Mouse (Mus musculus): ENCODE data around the gene Shisa3. TPM values are rescaled to one million over a fixed set of nuclear protein-coding genes. Genes with fewer than 3 reads are reported as not detected.

Shisa3 gene
- polyA plus RNA-seq, 1 experiment from 2014 or later: 4.8 TPM

DNA sequence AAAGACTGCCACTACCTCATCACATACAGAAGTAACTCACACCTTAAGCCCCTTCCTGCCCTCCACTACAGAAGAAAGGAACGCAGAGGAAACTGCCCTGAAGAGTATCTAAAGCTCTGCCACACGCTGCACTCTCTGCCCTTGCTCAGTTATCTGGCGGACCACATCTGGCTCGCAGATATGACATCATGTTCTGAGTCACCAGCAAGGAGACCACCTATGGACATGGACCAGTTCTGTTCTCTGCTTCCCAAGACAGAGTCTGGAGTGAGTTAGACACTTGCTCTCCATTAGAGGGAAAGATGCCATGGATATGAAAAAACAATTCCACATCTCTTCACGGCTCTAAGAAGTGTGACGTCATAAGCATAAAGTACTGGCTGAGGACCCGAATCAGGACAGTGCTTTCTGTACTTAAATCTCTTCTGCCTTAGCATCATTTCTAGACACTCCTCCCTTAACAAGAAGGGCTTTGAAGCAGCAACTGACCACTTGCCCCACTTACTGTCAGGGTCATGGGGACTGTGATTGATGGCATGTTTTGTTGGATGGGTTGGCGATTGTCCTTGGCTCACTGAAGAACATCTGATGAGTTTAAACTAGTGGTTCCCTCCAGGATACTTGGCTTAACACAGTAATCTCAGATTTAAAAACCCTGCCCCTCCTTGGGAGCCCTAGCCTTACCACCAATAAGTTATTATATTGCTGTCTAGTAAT, 33.1 kb downstream of the Shisa3 start:
- WGBS: 40% methylated on average over 8 of the region's 8 CpGs
- H3K4me3 ChIP-seq: peak overlapping the region; percentile 16
- peak; percentile 62 for DNase-seq (ENCODE audit: low spot score)
- H3K4me1 ChIP-seq: peaks cover 51% of the 10 kb centered on the region
- no peaks in the 10 kb centered on the region for H3K9me3 ChIP-seq (replicated peaks)
- H3K27me3 ChIP-seq (ENCODE audit: low read depth, poor library complexity, severe bottlenecking): peaks cover 16% of the 10 kb centered on the region; the same call in 1 of the 2 replicates
- no peaks in the 10 kb centered on the region for H3K36me3 ChIP-seq
- peak overlapping the region; percentile 43; the same call in 1 of the 2 replicates for H3K27ac ChIP-seq

DNA sequence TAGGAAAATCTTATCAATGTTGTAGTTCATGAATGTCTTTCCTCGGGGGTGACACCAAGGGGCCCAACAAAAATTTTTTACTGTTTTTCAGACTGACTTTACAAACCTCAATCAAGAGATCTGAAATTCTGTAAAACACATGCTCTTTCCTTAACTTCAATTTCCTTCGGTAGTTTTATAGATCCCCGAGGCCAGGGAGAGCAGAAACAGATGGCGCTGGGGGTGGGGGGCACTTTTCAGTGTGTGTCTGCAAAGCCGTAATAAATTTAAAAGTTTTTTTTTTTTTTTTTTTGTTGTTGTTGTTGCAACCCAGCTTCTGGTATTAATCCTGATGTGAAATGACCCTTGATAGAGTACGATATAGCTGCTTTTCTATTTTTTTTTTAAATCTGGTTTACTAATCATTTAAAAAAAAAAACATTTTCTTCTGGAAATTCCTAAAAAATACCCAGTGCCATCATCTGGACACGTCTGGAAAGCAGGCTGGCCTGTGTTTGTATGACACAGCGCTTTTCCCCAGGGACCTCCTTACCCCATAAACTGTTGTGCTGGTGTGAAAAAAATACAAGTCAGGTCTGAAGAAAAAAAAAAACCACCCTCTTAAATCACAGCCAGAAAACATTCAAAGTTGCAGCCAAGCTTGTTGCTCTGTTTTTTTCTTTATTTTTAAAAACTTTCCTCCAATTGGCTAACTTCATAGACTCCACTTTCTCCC, 33.9 kb downstream of the Shisa3 start:
- WGBS: 23% methylated on average over 8 of the region's 8 CpGs
- no peaks in the 10 kb centered on the region for H3K9me3 ChIP-seq (replicated peaks)
- H3K36me3 ChIP-seq: no peaks in the 10 kb centered on the region
- H3K27me3 ChIP-seq (ENCODE audit: low read depth, poor library complexity, severe bottlenecking): peaks cover 16% of the 10 kb centered on the region; the same call in 1 of the 2 replicates
- H3K4me1 ChIP-seq: peaks cover 58% of the 10 kb centered on the region
- H3K27ac ChIP-seq: peak overlapping the region; percentile 59; the same call in 1 of the 2 replicates
- peak; percentile 73 for DNase-seq (ENCODE audit: low spot score)
- H3K4me3 ChIP-seq: peak overlapping the region; percentile 10; the same call in 1 of the 2 replicates

DNA sequence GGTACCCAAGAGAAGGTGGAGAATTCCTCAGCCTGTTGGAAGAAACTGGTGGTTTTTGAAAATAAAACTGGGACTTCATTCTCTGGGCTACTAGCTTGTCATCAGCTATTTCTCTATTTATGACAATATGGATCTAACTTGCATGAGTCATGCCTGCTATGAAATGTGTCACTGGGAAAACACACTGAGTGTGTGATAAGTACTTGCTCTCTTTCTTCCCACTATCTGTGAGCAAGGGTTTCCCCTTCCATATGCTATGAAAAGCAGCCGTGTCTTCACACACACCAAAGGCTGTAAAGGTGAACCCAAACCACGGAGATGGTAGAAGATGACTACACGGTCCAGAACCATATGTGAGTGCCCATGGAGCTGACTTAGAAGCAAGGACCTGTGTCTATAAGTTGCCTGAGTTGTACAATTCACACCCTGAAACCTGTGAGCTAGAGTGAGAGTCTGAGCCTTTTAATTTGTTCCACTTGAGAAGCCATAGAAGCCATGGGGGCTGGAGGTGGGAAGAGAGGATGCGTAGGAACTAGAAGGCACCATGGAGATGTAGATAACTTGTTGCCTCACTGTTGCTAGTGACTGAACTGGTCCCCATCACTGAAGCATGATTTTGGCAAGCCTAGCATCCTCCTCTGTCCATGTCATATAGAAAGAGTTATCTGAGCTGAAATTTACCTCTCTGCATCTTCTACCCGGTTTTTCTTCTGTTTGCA, 36.0 kb downstream of the Shisa3 start:
- peaks cover 52% of the 10 kb centered on the region for H3K4me1 ChIP-seq
- peaks cover 10% of the 10 kb centered on the region; the same call in 1 of the 2 replicates for H3K27me3 ChIP-seq (ENCODE audit: low read depth, poor library complexity, severe bottlenecking)
- WGBS: 94% methylated on average over 5 of the region's 5 CpGs
- no peak overlapping the region for H3K4me3 ChIP-seq
- no peak for DNase-seq (ENCODE audit: low spot score)
- H3K9me3 ChIP-seq (replicated peaks): no peaks in the 10 kb centered on the region
- no peaks in the 10 kb centered on the region for H3K36me3 ChIP-seq
- no peak overlapping the region for H3K27ac ChIP-seq

DNA sequence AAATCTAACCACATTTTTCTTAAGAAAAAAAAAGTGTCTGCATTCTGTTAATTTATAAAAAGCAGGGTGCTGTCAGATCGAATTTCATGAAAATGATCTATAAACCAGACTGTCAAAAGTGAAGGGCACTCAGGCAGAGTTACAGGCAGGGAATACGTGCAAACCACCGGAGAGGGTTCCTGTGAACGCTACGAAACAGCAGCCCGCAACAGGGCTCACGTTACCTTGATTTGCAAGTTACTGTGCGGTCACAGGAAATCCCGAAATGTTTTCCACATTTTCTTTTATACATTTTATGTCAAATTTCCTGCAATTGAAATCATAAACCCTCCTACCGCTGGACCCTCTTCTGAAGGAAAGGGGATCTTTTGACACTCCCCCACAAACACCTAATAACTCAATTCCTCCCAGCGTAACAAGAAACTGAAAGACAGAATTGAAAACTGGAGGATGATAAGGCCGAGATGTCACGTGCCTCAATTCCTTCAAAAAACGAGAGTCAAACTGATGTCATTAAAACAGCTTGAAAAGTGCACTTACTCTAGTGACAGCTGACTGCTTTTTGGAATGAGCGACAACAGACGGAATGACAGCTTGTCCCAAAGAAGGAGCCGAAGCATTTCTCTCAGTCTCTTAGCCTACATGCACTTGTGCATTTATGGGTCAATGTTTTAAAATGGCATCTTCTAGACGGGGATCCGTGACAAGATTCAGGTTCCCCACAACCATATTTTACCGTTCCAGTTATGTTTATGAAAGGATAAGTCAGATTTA, 39.3 kb downstream of the Shisa3 start:
- 66% methylated on average over 20 of the region's 20 CpGs for WGBS
- Histone ChIP-seq H3K36me3 (no peaks in the 10 kb centered on the region), H3K9me3 (replicated peaks) (no peaks in the 10 kb centered on the region), H3K27ac (no peak overlapping the region), H3K4me1 (peaks cover 24% of the 10 kb centered on the region), H3K27me3 (ENCODE audit: low read depth, poor library complexity, severe bottlenecking) (peaks cover 17% of the 10 kb centered on the region; the same call in 1 of the 2 replicates), H3K4me3 (no peak overlapping the region)
- DNase-seq (ENCODE audit: low spot score): no peak

DNA sequence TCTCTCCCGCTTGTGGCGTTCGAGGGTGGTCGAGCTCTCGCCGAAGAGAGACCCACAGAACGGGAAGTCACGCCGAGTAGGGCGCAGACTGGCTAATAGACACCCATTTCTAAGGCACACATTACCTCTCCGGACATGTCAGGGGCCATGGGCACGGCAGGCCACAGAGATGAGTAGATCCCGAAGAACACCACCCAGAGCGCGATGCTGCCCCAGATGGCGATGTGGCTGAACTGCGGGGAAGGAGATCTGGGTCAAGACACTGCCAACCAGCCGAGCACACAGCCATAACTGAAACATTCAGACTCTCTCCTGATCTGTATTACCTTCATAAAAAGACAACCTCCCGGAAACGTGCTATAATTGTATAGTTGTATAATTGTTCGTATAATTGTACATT, 39.9 kb downstream of the Shisa3 start:
- Histone ChIP-seq H3K36me3 (no peaks in the 10 kb centered on the region), H3K4me1 (peaks cover 18% of the 10 kb centered on the region), H3K4me3 (no peak overlapping the region), H3K27ac (no peak overlapping the region), H3K27me3 (ENCODE audit: low read depth, poor library complexity, severe bottlenecking) (peaks cover 17% of the 10 kb centered on the region; the same call in 1 of the 2 replicates), H3K9me3 (replicated peaks) (no peaks in the 10 kb centered on the region)
- 80% methylated on average over 21 of the region's 21 CpGs for WGBS
- DNase-seq (ENCODE audit: low spot score): no peak

DNA sequence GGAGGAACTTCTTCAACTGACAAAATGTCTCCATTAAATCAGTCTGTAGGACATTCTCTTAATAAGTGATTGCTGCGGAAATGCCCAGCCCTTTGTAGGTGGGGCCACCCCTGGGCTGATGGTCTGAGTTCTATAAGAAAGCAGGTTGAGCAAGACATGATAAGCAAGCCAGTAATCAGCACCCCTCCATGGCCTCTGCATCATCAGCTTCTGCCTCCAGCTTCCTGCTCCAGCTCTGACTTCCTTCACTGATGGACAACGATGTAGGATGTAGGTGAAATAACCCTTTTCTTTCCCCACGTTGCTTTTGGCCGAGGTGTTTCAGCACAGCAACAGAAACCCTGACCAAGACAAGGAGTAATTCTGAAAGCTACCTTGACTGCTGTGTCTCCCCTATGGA, 41.5 kb downstream of the Shisa3 start:
- DNase-seq (ENCODE audit: low spot score): no peak
- Histone ChIP-seq H3K9me3 (replicated peaks) (no peaks in the 10 kb centered on the region), H3K27me3 (ENCODE audit: low read depth, poor library complexity, severe bottlenecking) (peaks cover 9% of the 10 kb centered on the region; the same call in 1 of the 2 replicates), H3K4me1 (peaks cover 15% of the 10 kb centered on the region), H3K27ac (no peak overlapping the region), H3K4me3 (no peak overlapping the region), H3K36me3 (no peaks in the 10 kb centered on the region)
- WGBS: 93% methylated on average over 4 of the region's 4 CpGs

DNA sequence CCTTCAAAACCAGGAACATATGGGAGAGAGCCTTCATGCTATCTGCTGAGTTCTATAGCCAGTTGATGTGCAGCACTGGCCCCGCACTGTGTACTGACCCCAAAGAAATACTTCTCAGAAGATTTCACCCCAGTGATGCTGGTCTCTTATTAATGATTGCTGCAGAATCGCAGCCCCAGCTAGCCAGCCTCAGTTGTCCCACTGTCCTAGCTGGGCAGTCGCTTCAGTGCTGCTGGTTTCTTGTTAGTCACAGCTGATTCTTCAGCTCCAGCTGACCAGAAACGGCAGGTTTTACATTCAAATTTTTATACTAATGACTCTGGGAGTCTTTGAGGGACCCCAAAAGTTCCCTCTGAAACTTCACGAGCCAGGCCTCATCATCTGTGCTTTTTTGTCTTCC, 42.3 kb downstream of the Shisa3 start:
- WGBS: 94% methylated on average over 5 of the region's 5 CpGs
- H3K9me3 ChIP-seq (replicated peaks): no peaks in the 10 kb centered on the region
- no peaks in the 10 kb centered on the region for H3K36me3 ChIP-seq
- H3K4me3 ChIP-seq: no peak overlapping the region
- no peak overlapping the region for H3K27ac ChIP-seq
- peaks cover 15% of the 10 kb centered on the region; the same call in 1 of the 2 replicates for H3K27me3 ChIP-seq (ENCODE audit: low read depth, poor library complexity, severe bottlenecking)
- H3K4me1 ChIP-seq: peaks cover 20% of the 10 kb centered on the region
- DNase-seq (ENCODE audit: low spot score): no peak

DNA sequence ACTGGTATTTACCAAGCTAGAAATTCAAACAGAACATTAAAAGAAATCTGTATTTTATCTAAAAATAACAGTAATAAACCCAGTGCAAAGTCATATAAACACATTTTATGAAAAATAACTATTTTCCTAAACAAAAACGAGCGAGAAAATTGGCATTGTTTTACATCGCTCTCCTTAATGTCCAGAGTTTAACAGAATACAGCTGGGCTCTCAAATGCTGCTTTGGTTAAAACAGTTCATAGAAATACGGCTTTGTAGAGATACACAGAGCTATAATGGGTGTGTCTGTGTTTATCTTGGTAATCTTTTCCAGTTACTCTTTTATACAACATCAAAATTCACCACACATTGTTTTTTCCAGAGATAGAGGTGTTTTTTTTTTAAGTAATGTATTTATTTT, 44.8 kb downstream of the Shisa3 start:
- H3K4me1 ChIP-seq: peaks cover 29% of the 10 kb centered on the region
- H3K4me3 ChIP-seq: no peak overlapping the region
- H3K9me3 ChIP-seq (replicated peaks): no peaks in the 10 kb centered on the region
- H3K27me3 ChIP-seq (ENCODE audit: low read depth, poor library complexity, severe bottlenecking): peaks cover 15% of the 10 kb centered on the region; the same call in 1 of the 2 replicates
- H3K36me3 ChIP-seq: no peaks in the 10 kb centered on the region
- no peak for DNase-seq (ENCODE audit: low spot score)
- 92% methylated on average over 4 of the region's 4 CpGs for WGBS
- no peak overlapping the region for H3K27ac ChIP-seq

DNA sequence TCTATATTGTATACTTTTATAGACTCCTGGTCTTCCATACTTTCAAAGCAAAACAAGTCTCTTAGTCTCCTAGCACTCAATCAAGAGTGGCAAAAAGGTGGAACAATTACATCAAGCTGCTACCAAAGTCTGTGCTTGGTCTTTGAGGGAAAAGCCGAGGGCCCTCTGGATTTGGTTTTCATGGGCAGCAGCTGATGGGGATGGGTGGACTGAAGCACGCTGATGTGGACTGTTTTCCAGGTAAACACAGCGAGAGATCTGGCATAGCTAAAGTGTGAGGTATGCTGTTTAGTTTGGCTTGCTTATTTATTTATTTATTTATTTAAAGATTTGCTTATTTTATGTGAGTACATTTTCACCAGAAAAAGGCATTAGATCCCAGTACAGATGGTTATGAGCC, 45.9 kb downstream of the Shisa3 start:
- no peaks in the 10 kb centered on the region for H3K9me3 ChIP-seq (replicated peaks)
- WGBS: 91% methylated on average over 3 of the region's 3 CpGs
- peaks cover 15% of the 10 kb centered on the region; the same call in 1 of the 2 replicates for H3K27me3 ChIP-seq (ENCODE audit: low read depth, poor library complexity, severe bottlenecking)

DNA sequence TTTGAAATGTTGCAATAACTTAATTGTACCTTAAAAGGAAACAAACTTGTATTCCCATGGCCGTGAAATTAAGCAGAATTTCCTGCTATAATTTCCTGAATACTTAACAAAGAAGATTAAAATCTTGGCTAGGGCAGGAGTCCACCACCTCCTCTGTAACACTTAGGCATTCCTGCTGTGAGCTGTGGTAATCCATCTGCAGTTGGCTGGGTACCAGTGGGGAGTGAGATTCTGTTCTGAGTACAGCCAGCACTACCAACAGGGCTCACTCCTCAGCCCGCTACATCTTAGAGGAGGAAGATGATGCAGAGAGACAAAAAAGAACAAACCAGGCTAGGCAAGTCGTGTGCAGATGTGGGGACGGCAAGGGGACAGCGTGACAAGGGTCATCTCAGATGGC, 46.9 kb downstream of the Shisa3 start:
- Histone ChIP-seq H3K4me3 (no peak overlapping the region), H3K36me3 (no peaks in the 10 kb centered on the region), H3K27me3 (ENCODE audit: low read depth, poor library complexity, severe bottlenecking) (peaks cover 22% of the 10 kb centered on the region; the same call in 1 of the 2 replicates), H3K4me1 (peaks cover 31% of the 10 kb centered on the region), H3K27ac (no peak overlapping the region), H3K9me3 (replicated peaks) (no peaks in the 10 kb centered on the region)
- no peak for DNase-seq (ENCODE audit: low spot score)
- WGBS: 79% methylated on average over 5 of the region's 5 CpGs

More for the DNA sequence above, 45.9 kb downstream of the Shisa3 start:
- Histone ChIP-seq H3K36me3 (no peaks in the 10 kb centered on the region), H3K27ac (no peak overlapping the region), H3K4me1 (peaks cover 31% of the 10 kb centered on the region), H3K4me3 (no peak overlapping the region)
- DNase-seq (ENCODE audit: low spot score): no peak

DNA sequence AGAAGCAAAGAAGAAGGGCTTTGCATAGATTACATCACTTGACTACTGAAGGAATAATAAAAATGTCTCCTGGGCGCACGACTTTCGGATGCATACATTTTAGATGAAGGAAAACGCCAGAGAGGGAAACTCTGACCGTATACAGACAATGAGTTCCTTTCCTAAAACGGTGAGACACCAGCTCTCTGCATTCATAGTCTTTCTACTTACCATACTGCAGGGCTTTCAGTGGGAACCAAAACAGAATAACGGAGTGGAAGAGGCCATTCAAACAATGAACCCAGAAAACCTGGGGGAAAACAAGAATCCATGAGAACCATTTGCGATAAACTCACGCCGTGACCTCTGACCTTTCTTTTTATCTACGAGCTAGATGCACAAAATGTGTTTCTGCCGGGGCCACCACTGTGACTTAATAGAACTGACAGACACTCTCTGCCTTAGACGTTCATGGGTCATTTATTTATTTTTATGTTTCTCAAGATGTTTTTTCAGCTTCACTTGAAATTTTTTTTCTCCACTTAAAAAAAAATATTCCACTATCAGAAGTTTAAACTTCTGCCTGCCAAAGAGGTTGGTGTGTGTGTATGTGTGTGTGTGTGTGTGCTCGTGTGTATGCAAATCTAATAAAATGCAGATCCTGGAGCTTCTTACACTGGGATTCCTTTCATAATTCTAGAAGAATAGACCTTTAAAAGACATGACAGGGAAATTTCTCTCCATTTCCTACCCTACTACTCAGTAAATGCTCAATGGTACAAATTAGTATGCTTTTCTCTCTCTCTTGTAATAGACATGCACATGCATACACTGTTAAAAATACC, 48.2 kb downstream of the Shisa3 start:
- Histone ChIP-seq H3K9me3 (replicated peaks) (no peaks in the 10 kb centered on the region), H3K27ac (no peak overlapping the region), H3K36me3 (no peaks in the 10 kb centered on the region), H3K27me3 (ENCODE audit: low read depth, poor library complexity, severe bottlenecking) (peaks cover 22% of the 10 kb centered on the region; the same call in 1 of the 2 replicates), H3K4me1 (peaks cover 31% of the 10 kb centered on the region), H3K4me3 (no peak overlapping the region)
- DNase-seq (ENCODE audit: low spot score): no peak
- WGBS: 70% methylated on average over 14 of the region's 14 CpGs
